Mouse (Mus musculus): ENCODE measurements at regions not wholly inside any gene's neighbourhood (a gene's known extent, or its start where the extent isn't known, plus 50 kb on each side); places are given as distances from the start of the nearest gene placed in this dataset.
A peak's percentile ranks its signal among the peaks of the same experiment; 100 is the strongest.
"Not testable (repeated sequence)": the region's sequence is repeated elsewhere in the genome, so short reads cannot be mapped to it uniquely, and the experiment has no call there.

- DNase-seq (ENCODE audit: extremely low spot score in 1 of 2, low spot score in 1 of 2) = no peak
Measured at GRCm38 (mm10) chr14:59075845-59076745, 66.6 kb downstream of the 1700129C05Rik start.

DNA sequence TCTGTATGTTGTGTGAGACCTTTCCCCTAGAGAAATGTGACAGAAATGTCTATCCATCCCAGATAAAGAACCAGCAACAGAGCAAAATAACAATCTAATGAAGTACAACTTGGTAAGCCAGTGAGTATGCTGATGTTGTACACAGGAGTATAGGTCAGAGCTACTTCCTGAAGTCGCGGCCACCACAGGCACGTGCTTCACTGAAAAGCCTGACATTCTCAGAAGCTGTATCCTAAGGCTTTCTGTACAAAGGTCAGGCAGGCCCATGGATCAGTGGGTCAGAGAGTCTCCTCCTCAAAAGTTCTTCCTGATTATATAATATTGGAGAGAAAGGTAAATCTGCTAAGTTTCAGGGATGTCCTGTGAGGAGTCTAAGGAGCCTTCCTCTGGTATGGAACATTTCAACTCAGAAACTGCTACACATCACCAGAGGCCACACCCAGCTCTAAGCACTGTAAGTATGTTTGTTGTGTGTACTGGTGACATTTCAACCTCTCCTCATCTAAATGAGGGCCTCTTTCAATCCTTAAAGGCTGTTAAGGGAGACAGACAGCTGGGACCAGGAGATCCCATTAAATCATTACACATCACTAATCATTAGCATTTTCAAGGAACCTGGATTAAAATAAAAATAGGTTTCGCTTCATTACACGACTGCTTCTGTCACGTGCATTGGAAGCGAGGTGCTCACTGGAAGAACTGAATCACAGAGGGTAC, 70.2 kb downstream of the 1700129C05Rik start:
- DNase-seq (ENCODE audit: extremely low spot score in 1 of 2, low spot score in 1 of 2) = no peak

- no peak for DNase-seq (ENCODE audit: extremely low spot score in 1 of 2, low spot score in 1 of 2)
Measured at GRCm38 (mm10) chr14:59070056-59070455, 72.6 kb downstream of the 1700129C05Rik start.

- DNase-seq (ENCODE audit: extremely low spot score in 1 of 2, low spot score in 1 of 2) = peak in 1 of 2 experiments; percentile 17
Measured at GRCm38 (mm10) chr14:59066456-59067220, 76.1 kb downstream of the 1700129C05Rik start.

DNA sequence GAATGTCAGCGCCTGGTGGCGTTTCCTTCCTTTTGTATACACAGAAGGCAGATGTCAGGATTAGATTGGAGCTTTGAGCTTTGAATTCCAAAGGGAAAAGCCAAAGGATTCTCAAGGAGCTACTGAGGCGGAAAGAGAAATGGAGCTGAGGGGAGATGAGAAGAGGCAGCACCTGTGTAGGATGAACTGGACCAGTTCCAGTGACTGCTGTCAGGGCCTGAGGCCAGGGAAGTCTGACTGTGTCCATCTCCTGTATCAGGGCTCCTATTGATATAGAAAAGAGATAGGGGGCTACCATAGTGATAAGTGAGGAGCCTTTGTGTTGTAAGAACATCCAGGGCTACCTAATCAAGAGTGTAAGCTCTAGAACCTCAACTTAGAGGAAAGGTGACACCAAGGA, 79.5 kb downstream of the 1700129C05Rik start:
- DNase-seq (ENCODE audit: extremely low spot score in 1 of 2, low spot score in 1 of 2) = no peak

DNA sequence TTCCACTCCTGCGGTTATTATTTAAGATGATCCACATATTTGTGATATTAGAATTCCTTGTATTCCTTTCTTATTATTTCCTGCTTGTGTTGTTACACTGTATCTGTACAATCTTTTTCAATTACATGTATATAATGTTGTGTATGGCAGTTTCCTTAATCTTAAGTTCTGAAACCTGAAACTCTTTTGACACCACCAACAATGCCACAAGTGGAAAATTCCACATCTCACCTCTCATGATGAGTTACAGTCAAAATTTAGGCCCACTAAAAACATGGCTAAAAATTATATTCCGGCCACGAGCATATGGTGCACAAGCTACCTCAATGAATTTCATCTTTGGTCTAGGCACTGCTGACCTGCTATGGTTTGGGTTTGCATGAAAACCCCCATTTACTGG, 85.9 kb downstream of the 1700129C05Rik start:
- DNase-seq (ENCODE audit: extremely low spot score in 1 of 2, low spot score in 1 of 2) = no peak

- DNase-seq (ENCODE audit: extremely low spot score in 1 of 2, low spot score in 1 of 2) = no peak
Measured at GRCm38 (mm10) chr14:59055283-59055682, 87.4 kb downstream of the 1700129C05Rik start.

DNA sequence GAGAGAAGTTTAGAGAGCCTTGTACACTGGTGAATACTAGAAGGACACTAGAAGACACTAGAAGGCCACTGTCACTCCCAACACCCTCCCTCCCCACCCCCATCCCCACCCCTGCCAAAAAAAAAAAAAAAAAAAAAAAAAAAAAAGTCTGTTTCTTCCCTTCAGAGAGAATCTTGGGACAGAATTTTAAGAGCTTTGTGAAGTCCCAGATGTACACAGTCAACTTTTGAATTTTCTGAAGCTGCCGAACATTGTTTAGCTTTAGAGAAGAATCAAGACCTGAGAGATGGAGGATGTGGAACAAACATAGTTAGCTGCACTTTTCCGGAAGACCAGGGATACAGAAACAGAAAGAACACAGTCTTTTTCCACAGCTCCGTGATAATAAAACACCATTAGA, 90.3 kb downstream of the 1700129C05Rik start:
- DNase-seq (ENCODE audit: extremely low spot score in 1 of 2, low spot score in 1 of 2) = no peak

DNA sequence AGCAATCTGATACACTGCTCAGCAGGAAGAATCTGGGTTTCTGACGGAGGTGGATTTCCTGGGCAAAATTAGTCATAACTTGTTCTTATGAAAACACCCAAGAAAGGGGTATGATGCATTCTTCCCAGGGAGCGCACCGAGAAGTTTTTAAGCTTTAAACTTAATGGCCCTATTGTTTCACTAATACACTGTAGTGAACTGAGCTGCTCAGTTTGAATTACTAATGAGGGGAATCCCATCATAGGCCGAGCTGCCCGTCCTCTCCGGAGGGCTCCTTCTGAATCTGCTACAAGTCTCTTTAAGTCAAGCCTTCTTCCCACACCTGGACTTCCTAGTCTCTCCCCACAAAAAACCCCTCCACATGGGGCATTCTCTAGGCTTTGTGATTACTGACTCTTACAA, 91.2 kb downstream of the 1700129C05Rik start:
- no peak for DNase-seq (ENCODE audit: extremely low spot score in 1 of 2, low spot score in 1 of 2)

DNA sequence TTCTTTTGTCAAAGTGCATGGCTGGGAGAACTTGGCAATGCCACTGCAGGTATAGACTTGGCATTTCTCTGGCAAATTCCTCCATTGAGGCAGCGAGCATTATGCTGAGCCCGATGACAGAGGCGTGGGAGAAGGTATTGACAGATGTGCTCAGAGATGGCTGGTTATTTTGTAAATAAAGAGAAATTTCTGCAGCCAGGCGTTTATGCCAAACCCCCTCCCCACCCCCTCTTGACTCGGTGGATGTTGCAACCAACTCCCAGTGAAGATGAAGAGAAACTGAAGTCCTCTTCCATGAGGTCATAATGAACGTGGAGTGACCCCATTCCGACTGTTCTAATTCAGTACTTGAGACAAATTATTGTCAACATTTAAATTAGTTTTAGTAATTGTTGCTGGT, 97.0 kb downstream of the 1700129C05Rik start:
- no peak for DNase-seq (ENCODE audit: extremely low spot score in 1 of 2, low spot score in 1 of 2)

- DNase-seq (ENCODE audit: extremely low spot score in 1 of 2, low spot score in 1 of 2) = no peak
Measured at GRCm38 (mm10) chr14:59045235-59045634, 97.5 kb downstream of the 1700129C05Rik start.

- peak in 1 of 2 experiments; percentile 26 for DNase-seq (ENCODE audit: extremely low spot score in 1 of 2, low spot score in 1 of 2)
Measured at GRCm38 (mm10) chr14:59042152-59042551, 100.5 kb downstream of the 1700129C05Rik start.

DNA sequence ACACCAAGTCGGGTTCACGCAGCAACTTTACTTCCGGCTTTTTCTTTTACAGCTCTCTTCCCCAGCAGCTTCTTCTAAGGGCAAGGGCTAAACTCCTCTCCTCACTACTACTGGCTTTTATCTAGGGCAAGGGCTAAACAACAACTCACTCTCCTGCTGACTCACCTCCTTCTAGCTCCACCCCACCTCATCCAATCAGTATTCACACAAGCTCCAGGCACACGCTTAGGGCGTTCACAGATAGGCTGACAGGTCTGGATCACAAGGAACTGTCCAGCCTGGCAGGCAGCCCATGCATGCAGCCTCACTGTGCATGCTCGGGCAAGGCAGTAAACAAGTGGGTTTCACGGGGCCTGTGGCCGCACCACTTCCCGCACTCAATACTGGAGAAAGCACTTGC, 116.9 kb downstream of the 1700129C05Rik start:
- DNase-seq (ENCODE audit: extremely low spot score in 1 of 2, low spot score in 1 of 2) = not testable (repeated sequence)

DNA sequence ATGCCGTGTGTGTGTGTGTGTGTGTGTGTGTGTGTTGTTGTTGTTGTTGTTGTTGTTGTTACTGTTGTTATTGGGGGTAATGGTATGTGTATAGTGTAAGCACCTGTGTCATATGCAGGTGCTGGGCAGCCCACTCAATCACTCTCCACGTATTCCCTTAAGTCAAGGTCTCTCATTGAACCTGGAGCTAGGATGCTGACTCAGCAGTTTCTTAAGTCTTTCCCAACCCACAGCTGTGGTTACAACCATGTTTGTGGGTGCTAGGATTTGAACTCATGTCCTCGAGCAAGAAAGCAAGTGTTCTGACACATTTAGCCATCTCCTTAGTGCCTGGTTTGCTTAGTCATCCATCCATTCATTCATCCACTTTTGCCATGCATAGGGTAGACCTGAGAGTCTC, 133.2 kb downstream of the 1700129C05Rik start:
- no peak for DNase-seq (ENCODE audit: extremely low spot score in 1 of 2, low spot score in 1 of 2)

DNA sequence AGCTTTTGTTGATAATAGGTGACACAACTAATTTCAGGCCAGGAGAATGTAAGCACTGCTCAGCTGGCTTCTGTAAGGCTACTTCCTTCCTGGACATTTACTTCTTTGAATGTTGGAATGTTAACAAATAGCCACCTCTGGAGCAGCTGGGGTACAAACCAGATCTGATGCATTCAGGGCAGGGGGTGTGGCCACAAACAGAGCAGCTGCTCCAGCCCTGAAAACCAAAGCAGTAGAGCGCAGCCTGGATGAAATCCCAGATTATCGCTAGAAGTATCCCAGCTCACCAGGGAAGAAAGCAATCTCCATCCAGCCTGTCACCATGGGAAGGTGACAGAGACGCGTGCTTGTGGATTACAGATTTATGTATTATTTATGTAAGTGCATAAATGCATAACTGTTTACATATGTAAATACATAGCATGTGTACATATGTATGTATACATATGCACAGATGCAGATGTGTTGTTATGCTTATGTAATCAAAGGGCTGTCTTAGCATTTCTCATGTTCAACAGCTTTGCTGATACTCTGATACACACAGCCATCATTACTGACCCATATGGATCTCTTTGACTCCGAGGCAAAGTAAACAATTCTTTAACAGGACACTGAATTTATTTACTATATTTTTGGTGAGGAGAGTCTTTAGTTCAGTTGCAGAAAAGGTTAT, 143.5 kb downstream of the 1700129C05Rik start:
- DNase-seq (ENCODE audit: extremely low spot score in 1 of 2, low spot score in 1 of 2) = no peak

GRCm38 (mm10) chr14:58994994-58995393, 147.7 kb downstream of the 1700129C05Rik start:
- DNase-seq (ENCODE audit: extremely low spot score in 1 of 2, low spot score in 1 of 2) = no peak

- DNase-seq (ENCODE audit: extremely low spot score in 1 of 2, low spot score in 1 of 2) = no peak
Measured at GRCm38 (mm10) chr14:58989644-58990217, 153.0 kb downstream of the 1700129C05Rik start.

GRCm38 (mm10) chr14:58987688-58988087, 155.0 kb downstream of the 1700129C05Rik start:
- no peak for DNase-seq (ENCODE audit: extremely low spot score in 1 of 2, low spot score in 1 of 2)

DNA sequence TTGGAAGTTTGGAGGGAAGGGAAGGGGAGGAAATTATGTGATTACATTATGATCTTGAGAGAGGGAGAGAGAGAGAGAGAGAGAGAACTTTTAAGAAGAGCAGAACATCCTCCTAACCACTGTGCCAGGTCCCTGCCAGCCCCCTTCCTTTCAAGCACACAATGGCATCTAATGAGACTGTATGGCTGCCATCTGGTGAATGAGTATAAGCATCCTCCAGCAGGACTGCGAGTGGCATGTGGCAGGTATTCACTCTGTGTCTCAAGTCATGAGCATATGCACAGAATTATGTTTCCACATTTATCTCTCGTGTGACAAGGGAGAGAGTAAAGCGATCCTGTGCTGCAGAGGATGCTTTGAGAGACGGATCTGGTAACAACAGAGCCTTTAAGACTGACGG, 156.9 kb downstream of the 1700129C05Rik start:
- no peak for DNase-seq (ENCODE audit: extremely low spot score in 1 of 2, low spot score in 1 of 2)

DNA sequence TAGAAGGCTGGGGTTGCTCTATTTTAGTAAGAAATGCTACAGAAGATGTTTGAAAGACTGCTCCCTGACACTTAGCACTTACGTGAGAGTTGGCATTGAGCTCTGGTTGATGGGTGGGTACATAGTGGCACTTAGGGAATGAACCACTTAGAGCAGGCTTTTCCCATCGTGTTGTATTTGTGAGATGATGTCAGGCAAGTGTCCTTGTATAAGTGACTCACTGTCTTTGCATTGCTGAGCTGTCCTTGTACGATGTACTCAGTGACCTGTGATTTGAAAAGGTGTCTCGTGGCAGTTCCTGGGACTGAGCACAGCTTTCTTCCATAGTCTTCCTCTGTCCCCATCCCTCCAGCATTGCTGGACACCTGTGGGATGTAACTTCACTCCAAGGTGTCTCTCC, 165.9 kb downstream of the 1700129C05Rik start:
- DNase-seq (ENCODE audit: extremely low spot score in 1 of 2, low spot score in 1 of 2) = no peak
